Mouse (Mus musculus) kidney, embryonic 14.5 days (tissue): ENCODE measurements at regions not wholly inside any gene's neighbourhood (a gene's known extent, or its start where the extent isn't known, plus 50 kb on each side); places are given as distances from the start of the nearest gene placed in this dataset.

Source experiments
- ATAC-seq: fragments of 200-750 bp; cut with Nextera tagmentation; 2 replicates; pipeline ENCODE4 v1.8.0; 2017; ENCODE audit warnings: moderate number of reproducible peaks, mild to moderate bottlenecking, moderate TSS enrichment, moderate library complexity; ENCODE audit not compliant: low FRiP score, low TSS enrichment
- H3K27ac ChIP-seq: fragments of 300-500 bp; sonication (generic); 2 replicates; pipeline ENCODE4 v1.5.1; 2014; ENCODE audit warnings: low read depth, mild to moderate bottlenecking, low read length, moderate library complexity, mixed read lengths
- H3K27me3 ChIP-seq: fragments of 300-500 bp; sonication (generic); 2 replicates; pipeline ENCODE4 v1.6.1; 2014; ENCODE audit warnings: mild to moderate bottlenecking, low read length; ENCODE audit not compliant: control insufficient read depth, insufficient read depth
- H3K36me3 ChIP-seq: fragments of 300-500 bp; sonication (generic); 2 replicates; pipeline ENCODE4 v1.6.1; 2014; ENCODE audit warnings: low read length, mixed read lengths; ENCODE audit not compliant: control insufficient read depth, insufficient read depth
- H3K4me1 ChIP-seq: fragments of 300-500 bp; sonication (generic); 2 replicates; pipeline ENCODE4 v1.6.1; 2014; ENCODE audit warnings: low read length, mixed read lengths; ENCODE audit not compliant: control insufficient read depth, insufficient read depth
- H3K4me2 ChIP-seq: fragments of 300-500 bp; sonication (generic); replicated peaks from 2 replicates; pipeline ENCODE4 v1.6.1; 2014; ENCODE audit warnings: low read depth, mild to moderate bottlenecking, low read length
- H3K4me3 ChIP-seq: fragments of 300-500 bp; sonication (generic); 2 replicates; pipeline ENCODE4 v1.5.1; 2014; ENCODE audit warnings: mild to moderate bottlenecking, low read length
- H3K9ac ChIP-seq: fragments of 300-500 bp; sonication (generic); 2 replicates; pipeline ENCODE4 v1.6.1; 2014; ENCODE audit warnings: low read depth, mild to moderate bottlenecking, low read length, moderate library complexity
- H3K9me3 ChIP-seq: fragments of 300-500 bp; sonication (generic); 2 replicates; pipeline ENCODE4 v1.6.1; 2016; ENCODE audit warnings: low read length; ENCODE audit not compliant: control insufficient read depth
- WGBS: fragments of 180-500 bp; shearing (Covaris S2); extraction: QIAGEN DNeasy Blood & Tissue Kit; methylation state at CpG from one replicate; pipeline ENCODE4 v1.1.7; 2014; 5-methylcytosine and 5-hydroxymethylcytosine counted together

DNA sequence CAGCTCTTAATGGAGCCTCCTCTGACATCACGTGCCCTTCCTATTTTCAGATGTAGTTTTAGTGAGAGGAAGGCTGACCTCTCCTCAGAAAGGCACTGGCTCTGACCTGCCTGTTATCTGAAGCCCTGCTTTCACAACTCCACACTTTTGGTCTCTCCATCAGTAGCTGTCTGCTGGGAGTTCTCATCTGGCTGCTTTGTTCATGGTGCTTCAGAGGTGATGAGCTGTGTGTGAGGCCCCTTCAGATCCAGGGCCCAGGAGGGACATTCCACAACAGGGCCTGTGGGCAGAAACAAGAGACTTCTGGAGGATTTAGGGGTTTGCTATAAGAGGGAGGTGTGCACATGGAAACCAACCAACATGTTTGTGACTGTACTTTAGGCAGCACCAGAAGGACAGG lies 50.8 kb upstream of the Fhl2 start:
- no peak overlapping the region for H3K27ac ChIP-seq
- H3K4me1 ChIP-seq: no peaks in the 10 kb centered on the region
- H3K27me3 ChIP-seq: no peaks in the 10 kb centered on the region
- no peaks in the 10 kb centered on the region for H3K9me3 ChIP-seq
- no peak for ATAC-seq
- H3K9ac ChIP-seq: no peak overlapping the region
- 92% methylated on average over 1 of the region's 1 CpGs for WGBS
- H3K36me3 ChIP-seq: no peaks in the 10 kb centered on the region
- H3K4me2 ChIP-seq: no peak overlapping the region
- H3K4me3 ChIP-seq: no peak overlapping the region

DNA sequence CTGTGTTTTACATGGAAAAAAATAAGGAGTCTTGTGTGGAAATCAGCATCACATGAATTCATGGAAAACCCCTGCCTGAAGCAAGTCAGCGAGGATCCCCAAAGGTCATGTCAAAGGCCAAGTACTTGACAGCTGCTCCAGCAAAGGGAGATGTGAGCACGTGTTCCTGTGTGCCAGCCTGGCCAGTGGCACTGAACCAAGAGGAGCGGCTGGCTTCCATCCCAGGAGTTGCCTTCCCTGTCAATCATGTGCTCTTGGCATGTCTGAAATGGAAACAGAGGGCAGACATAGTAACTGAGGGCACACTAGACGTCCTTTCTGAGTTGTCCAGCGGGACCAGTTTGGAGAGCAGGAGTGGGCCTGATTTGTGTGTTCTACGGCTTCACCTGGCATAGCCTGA lies 53.5 kb upstream of the Fhl2 start:
- H3K36me3 ChIP-seq: no peaks in the 10 kb centered on the region
- no peak overlapping the region for H3K9ac ChIP-seq
- ATAC-seq: no peak
- H3K27me3 ChIP-seq: no peaks in the 10 kb centered on the region
- no peak overlapping the region for H3K27ac ChIP-seq
- no peak overlapping the region for H3K4me3 ChIP-seq
- WGBS: 80% methylated on average over 6 of the region's 6 CpGs
- no peak overlapping the region for H3K4me2 ChIP-seq
- H3K4me1 ChIP-seq: no peaks in the 10 kb centered on the region
- H3K9me3 ChIP-seq: no peaks in the 10 kb centered on the region

DNA sequence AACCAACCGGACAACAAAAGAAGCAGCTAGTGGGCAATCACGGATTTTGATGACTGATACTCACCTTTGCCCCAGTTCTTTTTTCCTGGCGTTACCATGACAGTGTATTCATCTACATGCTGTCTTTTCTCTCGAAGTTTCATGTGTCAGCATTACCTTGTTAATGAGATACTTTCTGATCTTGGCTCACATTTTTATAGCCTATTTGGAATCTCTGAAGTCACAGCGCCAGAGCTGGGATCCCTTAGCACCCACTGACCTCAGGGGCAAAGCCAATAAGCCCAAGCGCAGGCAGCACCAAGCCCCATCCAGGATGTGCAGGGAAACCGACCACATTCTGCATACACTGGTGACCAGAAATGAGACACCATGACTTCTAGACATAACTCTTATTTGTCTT lies 54.6 kb upstream of the Fhl2 start:
- Histone ChIP-seq H3K36me3 (no peaks in the 10 kb centered on the region), H3K4me2 (no peak overlapping the region), H3K9ac (no peak overlapping the region), H3K27ac (no peak overlapping the region), H3K4me1 (no peaks in the 10 kb centered on the region), H3K27me3 (no peaks in the 10 kb centered on the region), H3K4me3 (no peak overlapping the region), H3K9me3 (no peaks in the 10 kb centered on the region)
- no peak for ATAC-seq
- 71% methylated on average over 7 of the region's 7 CpGs for WGBS

DNA sequence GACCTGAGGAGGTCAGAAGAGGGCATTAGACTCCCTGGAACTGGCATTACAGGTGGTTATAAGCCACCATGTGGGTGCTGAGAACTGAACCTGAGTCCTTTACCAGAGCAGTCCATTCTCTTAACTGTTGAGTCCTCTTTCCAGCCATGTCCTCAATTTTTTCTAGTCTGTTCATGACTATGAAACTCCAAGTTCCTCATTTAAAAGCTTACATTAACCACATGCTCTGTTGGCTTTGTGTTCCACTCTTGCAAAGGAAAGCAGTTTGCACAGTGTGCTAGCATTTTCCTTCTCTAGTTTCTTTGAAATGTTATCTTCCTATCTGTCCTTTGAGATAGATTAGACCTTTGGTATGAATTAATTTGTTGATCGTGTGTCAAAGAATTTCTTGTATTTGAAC lies 57.3 kb upstream of the Fhl2 start:
- H3K9ac ChIP-seq: no peak overlapping the region
- H3K4me2 ChIP-seq: no peak overlapping the region
- no peak for ATAC-seq
- no peaks in the 10 kb centered on the region for H3K4me1 ChIP-seq
- H3K9me3 ChIP-seq: no peaks in the 10 kb centered on the region
- H3K4me3 ChIP-seq: no peak overlapping the region
- H3K27me3 ChIP-seq: no peaks in the 10 kb centered on the region
- H3K27ac ChIP-seq: no peak overlapping the region
- H3K36me3 ChIP-seq: no peaks in the 10 kb centered on the region
- 84% methylated on average over 1 of the region's 1 CpGs for WGBS

- Histone ChIP-seq H3K9me3 (no peaks in the 10 kb centered on the region), H3K36me3 (no peaks in the 10 kb centered on the region), H3K4me1 (no peaks in the 10 kb centered on the region), H3K27me3 (no peaks in the 10 kb centered on the region), H3K4me2 (no peak overlapping the region), H3K9ac (no peak overlapping the region), H3K27ac (no peak overlapping the region), H3K4me3 (no peak overlapping the region)
- ATAC-seq: no peak
These were observed 59.3 kb upstream of the Fhl2 start for GRCm38 (mm10) chr1:43256078-43256477.

GRCm38 (mm10) chr1:43257909-43258308 lies 61.1 kb upstream of the Fhl2 start:
- Histone ChIP-seq H3K4me1 (no peaks in the 10 kb centered on the region), H3K4me3 (no peak overlapping the region), H3K4me2 (no peak overlapping the region), H3K27ac (no peak overlapping the region), H3K9ac (no peak overlapping the region), H3K27me3 (no peaks in the 10 kb centered on the region), H3K9me3 (no peaks in the 10 kb centered on the region), H3K36me3 (no peaks in the 10 kb centered on the region)
- no peak for ATAC-seq
- WGBS: 90% methylated on average over 6 of the region's 6 CpGs

DNA sequence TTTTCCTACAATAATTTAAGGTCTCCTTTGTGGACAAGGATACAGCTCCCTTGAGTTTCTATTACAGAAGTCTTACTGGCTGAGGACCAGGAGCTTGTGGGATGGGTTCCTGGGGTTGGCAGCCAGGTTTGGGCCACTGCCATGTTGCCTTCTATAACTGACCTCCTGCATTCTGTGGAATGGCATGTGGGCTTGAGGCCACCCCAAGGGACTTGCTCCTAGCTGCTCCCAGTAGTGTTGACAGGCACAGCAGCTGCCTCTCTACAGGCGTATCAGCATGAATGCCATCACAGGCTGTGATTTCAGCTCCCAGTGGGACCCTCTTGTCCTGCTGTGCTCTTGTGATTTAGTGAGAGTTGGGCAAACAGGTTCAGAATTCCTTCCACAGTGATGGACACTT lies 63.1 kb upstream of the Fhl2 start:
- ATAC-seq: no peak

GRCm38 (mm10) chr1:43260491-43260890 lies 63.7 kb upstream of the Fhl2 start:
- 81% methylated on average over 4 of the region's 4 CpGs for WGBS
- no peaks in the 10 kb centered on the region for H3K27me3 ChIP-seq
- no peak overlapping the region for H3K27ac ChIP-seq
- H3K4me3 ChIP-seq: no peak overlapping the region
- no peak for ATAC-seq
- H3K4me2 ChIP-seq: no peak overlapping the region
- no peaks in the 10 kb centered on the region for H3K9me3 ChIP-seq
- no peaks in the 10 kb centered on the region for H3K36me3 ChIP-seq
- no peaks in the 10 kb centered on the region for H3K4me1 ChIP-seq
- no peak overlapping the region for H3K9ac ChIP-seq

More for the DNA sequence above, 63.1 kb upstream of the Fhl2 start:
- no peaks in the 10 kb centered on the region for H3K36me3 ChIP-seq
- WGBS: 85% methylated on average over 1 of the region's 1 CpGs
- H3K9ac ChIP-seq: no peak overlapping the region
- H3K27me3 ChIP-seq: no peaks in the 10 kb centered on the region
- H3K27ac ChIP-seq: no peak overlapping the region
- H3K9me3 ChIP-seq: no peaks in the 10 kb centered on the region
- no peaks in the 10 kb centered on the region for H3K4me1 ChIP-seq
- no peak overlapping the region for H3K4me2 ChIP-seq
- no peak overlapping the region for H3K4me3 ChIP-seq

DNA sequence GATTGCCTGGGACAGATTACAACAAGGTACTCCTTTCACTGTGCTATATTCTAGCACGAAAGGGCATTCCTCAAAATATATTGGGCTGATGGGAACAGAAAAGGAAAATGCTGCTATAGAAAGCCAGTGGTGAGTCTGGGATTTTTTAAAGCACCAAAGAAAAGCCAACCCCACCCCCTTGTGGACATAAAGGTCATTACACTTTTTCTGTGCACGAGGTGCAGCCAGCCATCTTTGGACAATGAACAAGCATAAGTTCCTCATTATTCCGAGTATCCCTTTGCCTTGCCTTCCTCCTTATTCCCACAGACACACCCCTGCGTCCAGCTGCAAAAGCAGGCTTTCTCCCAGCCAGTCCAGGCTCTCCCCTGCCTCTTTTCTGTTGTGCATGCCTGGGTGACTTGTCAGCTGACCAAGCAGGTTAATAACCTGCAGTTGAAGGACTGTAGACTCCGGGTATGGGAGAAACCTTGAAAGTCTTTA lies 67.7 kb upstream of the Fhl2 start:
- Histone ChIP-seq H3K4me1 (no peaks in the 10 kb centered on the region), H3K27ac (no peak overlapping the region), H3K36me3 (no peaks in the 10 kb centered on the region), H3K4me2 (peak overlapping the region; percentile 17; the same call in 1 of the 2 replicates), H3K27me3 (no peaks in the 10 kb centered on the region), H3K9ac (no peak overlapping the region; the same call in 1 of the 2 replicates), H3K9me3 (no peaks in the 10 kb centered on the region), H3K4me3 (no peak overlapping the region)
- 12% methylated on average over 5 of the region's 5 CpGs for WGBS
- peak; percentile 63; the same call in 1 of the 2 replicates for ATAC-seq
